Mouse (Mus musculus) intestine, embryonic 15.5 days (tissue): Measurements from ENCODE around the gene Gm17584. TPM values are rescaled to one million over a fixed set of nuclear protein-coding genes. Genes with fewer than 3 reads are reported as not detected.
"Not testable (repeated sequence)": the region's sequence is repeated elsewhere in the genome, so short reads cannot be mapped to it uniquely, and the experiment has no call there.

Experiments used
- ATAC-seq: fragments of 200-750 bp; cut with Nextera tagmentation; 2 replicates; pipeline ENCODE4 v1.8.0; 2017; ENCODE audit warnings: moderate TSS enrichment, moderate library complexity
- H3K27ac ChIP-seq: fragments of 300-500 bp; sonication (generic); 2 replicates; pipeline ENCODE4 v1.5.1; 2015; ENCODE audit warnings: mild to moderate bottlenecking, inconsistent platforms
- H3K27me3 ChIP-seq: fragments of 300-500 bp; sonication (generic); replicated peaks from 2 replicates; pipeline ENCODE4 v1.6.1; 2015; ENCODE audit warnings: inconsistent platforms
- H3K36me3 ChIP-seq: fragments of 300-500 bp; sonication (generic); 2 replicates; pipeline ENCODE4 v1.6.1; 2015; ENCODE audit warnings: inconsistent platforms
- H3K4me1 ChIP-seq: fragments of 300-500 bp; sonication (generic); replicated peaks from 2 replicates; pipeline ENCODE4 v1.6.1; 2015; ENCODE audit warnings: inconsistent platforms
- H3K4me2 ChIP-seq: fragments of 300-500 bp; sonication (generic); replicated peaks from 2 replicates; pipeline ENCODE4 v1.6.1; 2015; ENCODE audit warnings: mild to moderate bottlenecking, inconsistent platforms
- H3K4me3 ChIP-seq: fragments of 300-500 bp; sonication (generic); replicated peaks from 2 replicates; pipeline ENCODE4 v1.5.1; 2015; ENCODE audit warnings: inconsistent platforms
- H3K9ac ChIP-seq: fragments of 300-500 bp; sonication (generic); 2 replicates; pipeline ENCODE4 v1.6.1; 2015; ENCODE audit warnings: inconsistent platforms
- H3K9me3 ChIP-seq: fragments of 300-500 bp; sonication (generic); 2 replicates; pipeline ENCODE4 v1.6.1; 2016; ENCODE audit warnings: inconsistent platforms
- WGBS: fragments of 180-500 bp; shearing (Covaris S2); methylation state at CpG from one replicate; pipeline ENCODE4 v1.1.7; 2015; 5-methylcytosine and 5-hydroxymethylcytosine counted together
- polyA plus RNA-seq: library from polyadenylated mRNA; unstranded; fragments of >200 nt; fragmentation: Nextera tagmentation; extraction: Ambion mirVana; gene quantifications from 2 replicates; pipeline ENCODE4 v1.2.1, GENCODE M21; 2015

Gm17584 gene
- polyA plus RNA-seq = not detected in 2 replicates

GRCm38 (mm10) chrX:124500263-124500662 is at the start of gene Gm17584:
TSS of gene Gm17584 (plus strand) at chrX:124500563.
- H3K36me3 ChIP-seq = not testable (repeated sequence)
- no CpG with 5 or more reads among the region's 4 CpGs for WGBS

More at GRCm38 (mm10) chrX:124500263-124500662, at the start of gene Gm17584:
- ATAC-seq, H3K4me3 ChIP-seq, H3K9ac ChIP-seq, H3K4me1 ChIP-seq, H3K27ac ChIP-seq, H3K9me3 ChIP-seq, H3K27me3 ChIP-seq, H3K4me2 ChIP-seq: not testable (repeated sequence)

Other genes with a start within 250 kb of the Gm17584 start
- gene Gm17469, start 129.3 kb downstream of the Gm17584 start, polyA plus RNA-seq = not detected in 2 replicates